Mouse (Mus musculus) left cerebral cortex, adult 2 months (tissue): Measurements from ENCODE around the gene Cbx7. TPM values are rescaled to one million over a fixed set of nuclear protein-coding genes. Genes with fewer than 3 reads are reported as not detected.
"Not testable (repeated sequence)": the region's sequence is repeated elsewhere in the genome, so short reads cannot be mapped to it uniquely, and the experiment has no call there.

ENCODE experiments used
- DNase-seq, 2 experiments: peaks; one replicate each; pipeline ENCODE4 v3.0.0; 2021 to 2022; ENCODE audit warnings: low spot score in 2 of 2, mixed read lengths in 1 of 2; ENCODE audit errors: extremely low spot score in 1 of 2
- H3K27ac ChIP-seq: fragments of 200-600 bp; 2 replicates; pipeline ENCODE4 v1.8.1; 2022
- H3K4me3 ChIP-seq: fragments of 200-600 bp; 2 replicates; pipeline ENCODE4 v1.8.1; 2022
- CTCF ChIP-seq: fragments of 200-600 bp; IDR thresholded peaks from 2 replicates; pipeline ENCODE4 v1.8.1; 2022; ENCODE audit warnings: antibody characterized with exemption, mild to moderate bottlenecking, moderate library complexity
- intact Hi-C: fragments of 180-260 bp; cut with DNase I; formaldehyde crosslinking; loops from one replicate; pipeline ENCODE4 v1.15.1; 2025
- total RNA-seq, 2 experiments: library from RNA; stranded (reverse); gene quantifications; 2 replicates each; pipeline ENCODE4 v1.2.3; 2021

Gene Cbx7
- total RNA-seq, 2 experiments from 2014 or later = 52.3 to 52.6 TPM

DNA sequence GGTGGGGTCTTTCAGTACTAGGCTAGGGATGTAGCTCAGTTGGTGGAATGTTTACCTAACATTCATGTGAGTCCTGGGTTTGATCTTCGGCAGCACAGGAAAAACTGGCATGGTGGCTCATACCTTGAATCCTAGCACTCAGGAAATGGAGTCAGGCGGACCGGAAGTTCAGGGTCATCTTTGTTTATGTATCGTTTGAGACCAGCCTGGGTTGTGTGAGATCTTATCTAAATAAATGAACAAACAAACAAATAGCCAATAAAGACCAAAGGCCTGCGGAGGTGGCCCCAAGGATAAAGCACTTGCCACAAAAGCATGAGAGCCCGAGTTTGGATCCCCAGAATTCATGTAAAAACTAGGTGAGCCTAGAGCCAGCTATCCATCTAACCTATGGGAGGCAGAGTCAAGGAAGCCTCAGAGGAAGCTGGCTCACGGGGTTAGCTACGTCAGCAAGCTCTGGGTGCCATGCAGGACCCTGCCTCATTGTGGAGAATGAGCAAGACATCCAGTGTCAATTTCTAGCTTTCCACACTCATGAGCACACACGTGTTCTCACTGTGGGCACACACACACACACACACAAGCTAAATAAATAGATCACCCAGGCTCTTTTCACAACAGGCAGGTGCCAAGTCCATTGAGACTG lies 74.7 kb downstream of the Cbx7 start:
- intact Hi-C loops = no loop called here
- Histone ChIP-seq H3K27ac (no peak overlapping the region), H3K4me3 (no peak overlapping the region)
- TF ChIP-seq CTCF = no peak
- no peak for DNase-seq

DNA sequence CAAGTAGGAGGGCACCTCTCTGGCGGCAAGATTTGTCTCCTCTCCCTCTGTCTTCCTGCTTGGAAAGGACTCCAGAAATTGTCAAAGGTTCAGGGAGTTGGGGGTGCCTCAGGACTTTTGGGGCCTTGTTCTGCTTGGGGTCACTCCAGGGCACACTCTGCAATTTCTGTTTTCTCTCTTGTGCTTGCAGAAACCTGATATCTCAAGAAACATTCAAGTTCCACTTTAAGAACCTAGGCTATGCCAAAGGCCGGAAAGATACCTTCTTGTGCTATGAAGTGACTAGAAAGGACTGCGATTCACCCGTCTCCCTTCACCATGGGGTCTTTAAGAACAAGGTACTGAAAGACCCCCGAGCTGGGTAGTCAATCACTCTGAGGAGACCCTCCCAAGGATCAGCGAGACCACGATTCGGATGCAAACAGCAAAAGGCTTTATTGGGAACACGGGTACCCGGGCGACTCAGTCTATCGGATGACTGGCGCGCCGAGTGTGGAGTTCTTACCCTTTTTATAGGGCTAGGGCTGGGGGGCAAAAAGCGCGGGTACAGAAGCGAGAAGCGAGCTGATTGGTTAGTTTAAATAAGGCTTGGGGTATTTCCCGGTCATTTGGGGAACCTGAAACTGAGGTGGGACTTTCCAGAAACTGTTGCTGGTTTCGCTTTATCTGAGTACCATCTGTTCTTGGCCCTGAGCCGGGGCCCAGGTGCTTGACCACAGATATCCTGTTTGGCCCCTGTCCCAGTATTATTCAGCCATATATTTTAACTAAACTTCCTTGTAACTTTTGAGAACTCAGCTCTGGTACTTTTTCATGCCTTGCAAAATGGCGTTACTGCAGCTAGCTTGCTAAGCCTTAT lies 75.5 kb downstream of the Cbx7 start:
- H3K4me3 ChIP-seq, intact Hi-C loops, DNase-seq, H3K27ac ChIP-seq: not testable (repeated sequence)

DNA sequence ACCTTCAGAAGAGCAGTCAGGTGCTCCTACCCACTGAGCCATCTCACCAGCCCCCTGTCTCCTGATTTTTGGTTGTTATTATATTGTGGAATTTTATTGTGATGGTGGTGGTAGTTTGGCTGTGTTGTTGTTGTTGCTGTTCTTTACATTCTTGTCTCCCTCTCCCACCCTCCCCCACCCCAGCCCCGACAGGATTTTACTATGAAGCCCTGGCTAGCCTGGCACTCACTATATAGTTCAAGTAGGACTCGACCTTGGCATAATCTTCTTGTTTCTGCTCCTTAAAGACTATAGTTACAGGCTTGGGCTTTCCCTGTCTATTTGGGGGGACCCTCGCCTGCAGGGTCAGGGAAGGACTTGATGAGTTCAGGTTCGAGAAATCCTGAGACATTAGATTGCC lies 76.6 kb downstream of the Cbx7 start:
- intact Hi-C loops = no loop called here
- H3K4me3 ChIP-seq = no peak overlapping the region
- TF ChIP-seq CTCF = no peak
- H3K27ac ChIP-seq = no peak overlapping the region
- no peak for DNase-seq

DNA sequence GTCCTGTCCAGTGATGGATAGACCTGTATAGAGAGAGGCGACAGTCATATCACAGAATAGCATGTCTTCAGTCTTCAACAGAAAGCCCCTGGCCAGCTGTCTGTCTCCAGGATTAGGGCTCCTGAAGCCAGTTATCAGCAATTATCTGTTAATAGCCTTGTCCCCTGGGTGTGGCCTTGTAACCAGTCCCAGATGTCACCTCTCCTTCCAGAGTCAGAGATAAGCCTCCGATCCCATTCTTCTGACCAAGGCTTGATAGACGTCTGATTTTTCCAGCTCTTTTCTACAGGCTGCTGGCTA lies 77.1 kb downstream of the Cbx7 start:
- no peak overlapping the region for H3K27ac ChIP-seq
- no peak overlapping the region for H3K4me3 ChIP-seq
- TF ChIP-seq CTCF = no peak
- no peak for DNase-seq
- intact Hi-C loops = no loop called here

DNA sequence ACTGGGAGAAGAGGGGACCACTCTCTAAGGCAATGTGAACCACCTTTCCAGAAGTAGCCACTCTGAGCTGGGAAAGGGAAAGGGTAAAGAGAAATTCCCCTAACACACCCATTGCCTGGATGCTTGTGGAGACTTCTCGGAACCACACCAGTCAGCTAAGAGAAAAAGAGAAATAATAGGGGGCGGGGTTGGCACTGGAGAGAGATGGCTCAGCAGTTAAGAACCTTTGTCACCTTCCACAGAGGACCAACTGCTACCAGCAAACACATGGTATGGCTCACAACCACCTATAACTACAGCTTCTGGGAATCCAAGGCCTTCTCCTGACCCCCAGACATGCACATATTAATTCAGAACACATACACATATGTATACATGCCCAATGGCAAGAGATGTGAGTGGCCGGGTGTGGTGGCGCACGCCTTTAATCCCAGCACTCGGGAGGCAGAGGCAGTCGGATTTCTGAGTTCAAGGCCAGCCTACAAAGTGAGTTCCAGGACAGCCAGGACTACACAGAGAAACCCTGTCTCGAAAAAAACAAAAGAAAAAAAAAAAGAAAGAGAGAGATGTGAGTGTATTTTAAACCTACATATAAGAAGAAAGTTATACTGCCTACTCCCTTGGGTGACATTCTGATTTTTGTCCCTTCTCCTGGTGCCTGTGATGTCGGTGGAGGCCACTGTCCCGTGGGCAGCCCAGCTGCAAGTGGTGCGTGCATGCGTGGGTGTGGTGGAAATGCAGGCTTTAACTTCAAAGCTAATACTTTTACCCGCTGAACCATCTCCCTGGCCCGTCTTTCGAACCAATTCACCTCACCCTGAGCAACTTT lies 77.7 kb downstream of the Cbx7 start:
- intact Hi-C loops = no loop called here

DNA sequence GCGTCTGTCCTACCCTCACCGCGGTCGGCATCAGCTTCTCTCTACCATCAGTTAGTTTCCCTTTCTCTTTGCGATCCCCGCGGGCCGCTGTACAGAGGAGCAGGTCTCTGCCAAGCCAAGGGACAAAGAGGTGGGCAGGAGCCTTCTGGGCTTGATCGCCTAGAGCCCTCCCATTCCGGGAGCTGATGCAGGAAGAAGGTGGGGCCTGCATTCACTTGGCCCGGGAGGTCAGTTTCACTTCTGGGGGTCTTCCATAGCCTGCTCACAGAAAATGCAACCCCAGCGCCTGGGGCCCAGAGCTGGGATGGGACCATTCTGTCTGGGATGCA lies 78.7 kb downstream of the Cbx7 start:
- Histone ChIP-seq H3K27ac (peak overlapping the region; percentile 48), H3K4me3 (peak overlapping the region; percentile 39)
- peak in 1 of 2 experiments; percentile 19 for DNase-seq
- no peak for TF ChIP-seq CTCF
- intact Hi-C loops = no loop called here

More for the DNA sequence above, 77.7 kb downstream of the Cbx7 start:
- TF ChIP-seq CTCF = no peak
- Histone ChIP-seq H3K27ac (no peak overlapping the region), H3K4me3 (peak overlapping the region; percentile 39; the same call in 1 of the 2 replicates)
- DNase-seq = no peak

DNA sequence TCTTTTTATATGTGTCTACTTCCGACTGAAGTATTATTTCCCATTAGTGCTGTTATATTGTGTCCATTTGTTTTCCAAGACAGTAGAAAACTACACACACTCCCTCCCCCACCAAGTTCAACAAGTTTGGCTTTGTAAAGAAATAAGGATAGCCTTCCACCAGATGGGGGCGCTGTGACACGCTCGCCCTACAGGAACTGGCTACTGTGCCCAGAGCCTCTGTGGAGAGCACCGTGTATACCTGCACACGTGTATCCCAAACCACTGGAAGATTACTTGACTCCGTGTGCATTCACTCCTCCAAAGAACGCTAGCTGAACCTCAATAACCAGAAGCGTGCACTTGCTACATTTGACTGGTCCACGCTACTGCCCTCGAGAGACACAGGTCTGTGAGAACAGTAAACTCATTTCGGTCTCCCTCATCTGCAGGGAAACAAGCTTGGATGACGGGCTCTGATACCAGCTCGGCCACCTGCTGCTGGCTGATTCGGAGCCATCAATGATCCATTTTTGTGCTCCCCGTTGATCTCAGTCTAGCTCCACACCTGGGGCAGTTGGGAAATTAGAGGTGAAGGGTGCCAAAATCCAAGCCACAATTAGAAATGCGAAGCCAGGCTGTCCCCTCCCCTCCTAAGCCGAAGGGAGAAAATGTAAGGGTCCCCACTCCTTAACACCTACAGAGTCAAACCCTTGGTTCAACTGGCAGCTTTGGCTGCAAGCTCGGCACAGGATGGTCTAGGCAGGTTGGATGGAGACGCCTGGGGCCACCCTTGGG lies 79.3 kb downstream of the Cbx7 start, which contains the start of gene Apobec3:
TSS of gene Apobec3 (plus strand) at position 224 of the 777 bp plus-strand sequence.
- intact Hi-C loops = no loop called here
- peak; percentile 19 to 56 for DNase-seq
- TF ChIP-seq CTCF = peak; percentile 68
- Histone ChIP-seq H3K4me3 (peak within 1 kb of the TSS; percentile 39), H3K27ac (peak within 1 kb of the TSS; percentile 48)

DNA sequence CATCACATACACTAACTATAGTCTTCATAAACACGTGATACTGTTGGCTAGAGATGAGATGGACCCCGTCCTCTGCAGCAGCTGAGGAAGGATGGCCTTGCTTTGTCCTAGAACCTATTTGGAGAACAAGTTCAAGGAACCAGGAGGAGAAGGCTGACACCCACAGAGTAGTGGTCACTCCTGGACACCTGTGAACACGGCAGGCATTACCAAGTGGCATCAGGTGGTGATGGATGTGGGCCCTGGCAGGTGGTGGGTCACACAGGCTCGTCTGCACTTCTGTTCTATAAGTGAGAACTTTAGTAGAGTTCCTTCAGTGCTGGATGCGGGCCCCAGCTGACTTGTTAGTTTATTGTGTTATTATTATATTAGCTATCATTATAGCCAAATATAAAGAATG lies 86.1 kb downstream of the Cbx7 start:
- no peak for TF ChIP-seq CTCF
- intact Hi-C loops = loop anchor here (5.0 kb wide), 1 partner anchor 133 kb away; no protein-coding TSS in a partner anchor
- Histone ChIP-seq H3K4me3 (no peak overlapping the region), H3K27ac (no peak overlapping the region)
- no peak for DNase-seq

DNA sequence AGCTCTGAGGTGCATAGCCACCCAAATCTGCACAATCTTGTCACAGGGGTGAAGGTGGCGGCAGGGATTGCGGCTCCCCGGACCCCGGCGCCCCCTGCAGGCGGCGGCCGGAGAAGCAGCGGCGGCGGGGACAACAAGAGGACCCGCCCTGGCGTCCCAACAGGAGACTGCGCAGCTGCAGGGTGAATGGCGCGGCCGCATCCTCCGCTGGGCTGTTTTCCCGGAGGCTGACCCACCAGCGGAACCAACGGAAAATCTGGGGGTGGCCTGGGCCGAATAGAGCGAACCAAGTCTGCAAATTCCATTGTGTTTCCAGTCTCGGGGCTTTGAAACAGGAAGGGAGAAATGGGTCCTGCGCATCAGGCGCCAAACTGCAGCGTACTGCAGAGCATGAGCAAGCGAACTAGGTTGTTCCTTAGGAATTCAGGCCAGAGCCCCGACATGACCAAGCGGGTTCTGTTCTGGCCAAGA lies 87.5 kb downstream of the Cbx7 start:
- Histone ChIP-seq H3K27ac (peak overlapping the region; percentile 94), H3K4me3 (peak overlapping the region; percentile 50)
- intact Hi-C loops = loop anchor here (1.0 to 5.0 kb wide), 3 partner anchors 43 to 131 kb away; partner anchors contain the start of genes Cbx6 and Npcd
- peak; percentile 95 to 98 for DNase-seq
- TF ChIP-seq CTCF = peak; percentile 99

DNA sequence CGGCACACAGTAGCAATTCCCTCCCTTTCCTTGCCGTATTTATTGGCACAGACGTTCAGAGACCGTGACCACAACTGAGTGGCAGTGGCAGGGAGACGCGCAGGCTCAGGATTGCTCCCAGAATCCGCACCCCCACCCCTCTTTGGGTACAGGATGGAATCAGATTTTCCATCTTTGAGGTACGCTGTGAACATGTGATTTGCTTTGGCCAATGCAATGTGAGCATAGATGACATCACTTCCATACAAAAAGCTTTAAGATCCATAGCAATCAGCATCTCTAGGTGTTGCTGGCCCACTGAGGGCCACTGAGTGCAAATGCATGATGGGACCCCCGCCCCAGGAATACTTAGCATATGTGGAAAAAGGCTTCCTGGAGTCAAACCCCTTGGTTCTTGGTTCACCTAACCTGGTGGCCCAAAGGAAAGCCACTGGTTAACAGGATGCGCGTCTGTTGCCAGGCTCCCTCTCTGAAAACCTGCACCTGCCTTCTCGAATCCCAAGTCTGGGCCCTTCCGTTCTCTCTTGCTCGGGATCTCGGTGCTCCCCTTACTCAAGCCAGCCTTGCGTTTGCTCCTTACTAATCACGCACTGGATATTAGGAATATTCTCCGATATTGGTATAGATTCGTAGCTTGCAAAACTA lies 88.2 kb downstream of the Cbx7 start:
- peak overlapping the region; percentile 50 for H3K4me3 ChIP-seq
- intact Hi-C loops = loop anchor here (1.0 to 5.0 kb wide), 3 partner anchors 44 to 130 kb away; partner anchors contain the start of genes Cbx6 and Npcd
- TF ChIP-seq CTCF = no peak
- peak overlapping the region; percentile 94 for H3K27ac ChIP-seq
- peak; percentile 57 to 58 for DNase-seq

DNA sequence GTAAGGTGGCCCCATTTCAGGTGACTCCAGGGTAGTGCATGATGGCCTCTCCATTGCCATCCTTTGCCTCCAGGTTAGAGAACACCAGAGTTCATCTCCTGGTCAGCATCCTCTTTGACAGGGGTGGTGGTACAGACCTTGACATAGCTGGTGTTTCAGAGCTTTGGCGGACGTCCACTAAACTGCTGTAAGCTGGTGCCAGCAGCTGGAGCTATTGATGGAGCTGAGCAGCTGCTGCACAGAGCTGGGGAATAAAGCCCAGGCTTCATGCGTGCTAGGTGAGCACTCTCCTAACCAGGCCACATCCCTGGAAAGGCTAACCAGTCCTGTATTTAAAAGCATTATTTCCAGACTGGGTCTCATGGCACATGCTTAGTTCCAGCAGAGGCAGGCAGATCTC lies 90.4 kb downstream of the Cbx7 start:
- no peak overlapping the region for H3K4me3 ChIP-seq
- intact Hi-C loops = loop anchor here (5.0 kb wide), 1 partner anchor 128 kb away; no protein-coding TSS in a partner anchor
- H3K27ac ChIP-seq = no peak overlapping the region
- no peak for DNase-seq
- TF ChIP-seq CTCF = no peak
